Mouse (Mus musculus): ENCODE data around the gene Cldn2. TPM values are rescaled to one million over a fixed set of nuclear protein-coding genes. Genes with fewer than 3 reads are reported as not detected.
A peak's percentile ranks its signal among the peaks of the same experiment; 100 is the strongest.

The Cldn2 gene
- polyA plus RNA-seq, 1 experiment from 2014 or later = 0.20 TPM

GRCm38 (mm10) chrX:139778886-139779285 is 21.7 kb upstream of the Cldn2 start:
- 89% methylated on average over 1 of the region's 1 CpGs for WGBS
- no peak for ATAC-seq (ENCODE audit: low FRiP score, low TSS enrichment)
- no peak overlapping the region for H3K4me2 ChIP-seq (ENCODE audit: low read length)

GRCm38 (mm10) chrX:139779401-139779800 is 21.2 kb upstream of the Cldn2 start:
- no peak overlapping the region for H3K4me3 ChIP-seq (replicated peaks; ENCODE audit: low read depth, low read length)
- no peak overlapping the region for H3K27ac ChIP-seq (replicated peaks; ENCODE audit: low read depth, low read length)
- no peak overlapping the region for H3K4me2 ChIP-seq (ENCODE audit: low read length)
- no peak overlapping the region for H3K9ac ChIP-seq (replicated peaks; ENCODE audit: low read length)
- no peaks in the 10 kb centered on the region for H3K9me3 ChIP-seq (ENCODE audit: control insufficient read depth, low read length)
- no peaks in the 10 kb centered on the region for H3K36me3 ChIP-seq (ENCODE audit: control insufficient read depth, insufficient read depth, low read length)
- WGBS = 71% methylated on average over 5 of the region's 5 CpGs
- ATAC-seq (ENCODE audit: low FRiP score, low TSS enrichment) (no peak), DNase-seq (no peak)
- H3K27me3 ChIP-seq (ENCODE audit: control insufficient read depth, insufficient read depth, low read length) = 0 out of 2 replicates have a peak, but pooled peaks cover 6% of the 10 kb centered on the region
- 0 out of 2 replicates have a peak, but pooled peaks cover 3% of the 10 kb centered on the region for H3K4me1 ChIP-seq (ENCODE audit: control insufficient read depth, insufficient read depth, low read length)

More at GRCm38 (mm10) chrX:139778886-139779285, 21.7 kb upstream of the Cldn2 start:
- no peak for DNase-seq
- H3K4me3 ChIP-seq (replicated peaks; ENCODE audit: low read depth, low read length) = no peak overlapping the region
- H3K36me3 ChIP-seq (ENCODE audit: control insufficient read depth, insufficient read depth, low read length) = no peaks in the 10 kb centered on the region
- no peak overlapping the region for H3K9ac ChIP-seq (replicated peaks; ENCODE audit: low read length)
- 0 out of 2 replicates have a peak, but pooled peaks cover 6% of the 10 kb centered on the region for H3K27me3 ChIP-seq (ENCODE audit: control insufficient read depth, insufficient read depth, low read length)
- no peak overlapping the region for H3K27ac ChIP-seq (replicated peaks; ENCODE audit: low read depth, low read length)
- H3K9me3 ChIP-seq (ENCODE audit: control insufficient read depth, low read length) = no peaks in the 10 kb centered on the region
- 0 out of 2 replicates have a peak, but pooled peaks cover 3% of the 10 kb centered on the region for H3K4me1 ChIP-seq (ENCODE audit: control insufficient read depth, insufficient read depth, low read length)

- no peak for DNase-seq
- H3K4me1 ChIP-seq (ENCODE audit: control insufficient read depth, insufficient read depth, low read length) = 0 out of 2 replicates have a peak, but pooled peaks cover 3% of the 10 kb centered on the region
- no peak overlapping the region for H3K27ac ChIP-seq (replicated peaks; ENCODE audit: low read depth, low read length)
- ATAC-seq (ENCODE audit: low FRiP score, low TSS enrichment) = no peak
- no peak overlapping the region for H3K9ac ChIP-seq (replicated peaks; ENCODE audit: low read length)
- H3K9me3 ChIP-seq (ENCODE audit: control insufficient read depth, low read length) = no peaks in the 10 kb centered on the region
- 0 out of 2 replicates have a peak, but pooled peaks cover 3% of the 10 kb centered on the region for H3K27me3 ChIP-seq (ENCODE audit: control insufficient read depth, insufficient read depth, low read length)
- H3K4me2 ChIP-seq (ENCODE audit: low read length) = no peak overlapping the region
- H3K4me3 ChIP-seq (replicated peaks; ENCODE audit: low read depth, low read length) = no peak overlapping the region
- H3K36me3 ChIP-seq (ENCODE audit: control insufficient read depth, insufficient read depth, low read length) = no peaks in the 10 kb centered on the region
- WGBS = 55% methylated on average over 3 of the region's 3 CpGs
These were observed 19.6 kb upstream of the Cldn2 start for GRCm38 (mm10) chrX:139780988-139781387.

GRCm38 (mm10) chrX:139781563-139781962 is 19.1 kb upstream of the Cldn2 start:
- Histone ChIP-seq H3K36me3 (ENCODE audit: control insufficient read depth, insufficient read depth, low read length) (no peaks in the 10 kb centered on the region), H3K27me3 (ENCODE audit: control insufficient read depth, insufficient read depth, low read length) (0 out of 2 replicates have a peak, but pooled peaks cover 3% of the 10 kb centered on the region), H3K9me3 (ENCODE audit: control insufficient read depth, low read length) (no peaks in the 10 kb centered on the region), H3K9ac (replicated peaks; ENCODE audit: low read length) (no peak overlapping the region), H3K27ac (replicated peaks; ENCODE audit: low read depth, low read length) (no peak overlapping the region), H3K4me3 (replicated peaks; ENCODE audit: low read depth, low read length) (no peak overlapping the region), H3K4me1 (ENCODE audit: control insufficient read depth, insufficient read depth, low read length) (0 out of 2 replicates have a peak, but pooled peaks cover 3% of the 10 kb centered on the region), H3K4me2 (ENCODE audit: low read length) (no peak overlapping the region)
- WGBS = 72% methylated on average over 4 of the region's 4 CpGs
- no peak for ATAC-seq (ENCODE audit: low FRiP score, low TSS enrichment)
- DNase-seq = no peak

GRCm38 (mm10) chrX:139782278-139783044 is 18.2 kb upstream of the Cldn2 start, which contains the start of gene Ripply1:
Gene Ripply1 (minus strand): TSS chrX:139782353.
- Histone ChIP-seq H3K36me3 (ENCODE audit: control insufficient read depth, insufficient read depth, low read length) (no peaks in the 10 kb centered on the region), H3K9me3 (ENCODE audit: control insufficient read depth, low read length) (no peaks in the 10 kb centered on the region), H3K27me3 (ENCODE audit: control insufficient read depth, insufficient read depth, low read length) (0 out of 2 replicates have a peak, but pooled peaks cover 3% of the 10 kb centered on the region), H3K4me2 (ENCODE audit: low read length) (no peak within 1 kb of the TSS), H3K27ac (replicated peaks; ENCODE audit: low read depth, low read length) (no peak within 1 kb of the TSS), H3K4me1 (ENCODE audit: control insufficient read depth, insufficient read depth, low read length) (0 out of 2 replicates have a peak, but pooled peaks cover 3% of the 10 kb centered on the region), H3K4me3 (replicated peaks; ENCODE audit: low read depth, low read length) (no peak within 1 kb of the TSS), H3K9ac (replicated peaks; ENCODE audit: low read length) (no peak within 1 kb of the TSS)
- peak; percentile 27 for DNase-seq
- peak; percentile 62; the same call in 1 of the 2 replicates for ATAC-seq (ENCODE audit: low FRiP score, low TSS enrichment)
- 21% methylated on average over 6 of the region's 6 CpGs for WGBS

- Histone ChIP-seq H3K27me3 (ENCODE audit: control insufficient read depth, insufficient read depth, low read length) (0 out of 2 replicates have a peak, but pooled peaks cover 3% of the 10 kb centered on the region), H3K4me3 (replicated peaks; ENCODE audit: low read depth, low read length) (no peak overlapping the region), H3K4me1 (ENCODE audit: control insufficient read depth, insufficient read depth, low read length) (0 out of 2 replicates have a peak, but pooled peaks cover 3% of the 10 kb centered on the region), H3K9ac (replicated peaks; ENCODE audit: low read length) (no peak overlapping the region), H3K27ac (replicated peaks; ENCODE audit: low read depth, low read length) (no peak overlapping the region), H3K4me2 (ENCODE audit: low read length) (no peak overlapping the region), H3K36me3 (ENCODE audit: control insufficient read depth, insufficient read depth, low read length) (no peaks in the 10 kb centered on the region), H3K9me3 (ENCODE audit: control insufficient read depth, low read length) (no peaks in the 10 kb centered on the region)
- WGBS = 34% methylated on average over 3 of the region's 3 CpGs
- ATAC-seq (ENCODE audit: low FRiP score, low TSS enrichment) = peak; percentile 2; the same call in 1 of the 2 replicates
- DNase-seq = no peak
These were observed 17.6 kb upstream of the Cldn2 start for GRCm38 (mm10) chrX:139783045-139783422.

- no peaks in the 10 kb centered on the region for H3K9me3 ChIP-seq (ENCODE audit: control insufficient read depth, low read length)
- no peaks in the 10 kb centered on the region for H3K27me3 ChIP-seq (ENCODE audit: control insufficient read depth, insufficient read depth, low read length)
- no peak overlapping the region for H3K27ac ChIP-seq (replicated peaks; ENCODE audit: low read depth, low read length)
- no peak for ATAC-seq (ENCODE audit: low FRiP score, low TSS enrichment)
- WGBS = 47% methylated on average over 1 of the region's 1 CpGs
- no peak overlapping the region for H3K4me2 ChIP-seq (ENCODE audit: low read length)
- H3K9ac ChIP-seq (replicated peaks; ENCODE audit: low read length) = no peak overlapping the region
- no peak overlapping the region for H3K4me3 ChIP-seq (replicated peaks; ENCODE audit: low read depth, low read length)
- no peaks in the 10 kb centered on the region for H3K36me3 ChIP-seq (ENCODE audit: control insufficient read depth, insufficient read depth, low read length)
- H3K4me1 ChIP-seq (ENCODE audit: control insufficient read depth, insufficient read depth, low read length) = 0 out of 2 replicates have a peak, but pooled peaks cover 3% of the 10 kb centered on the region
- no peak for DNase-seq
These were observed 14.9 kb upstream of the Cldn2 start for GRCm38 (mm10) chrX:139785764-139786163.

- Histone ChIP-seq H3K9me3 (ENCODE audit: control insufficient read depth, low read length) (no peaks in the 10 kb centered on the region), H3K4me3 (replicated peaks; ENCODE audit: low read depth, low read length) (no peak overlapping the region), H3K27ac (replicated peaks; ENCODE audit: low read depth, low read length) (no peak overlapping the region), H3K36me3 (ENCODE audit: control insufficient read depth, insufficient read depth, low read length) (no peaks in the 10 kb centered on the region), H3K4me2 (ENCODE audit: low read length) (no peak overlapping the region), H3K9ac (replicated peaks; ENCODE audit: low read length) (no peak overlapping the region), H3K27me3 (ENCODE audit: control insufficient read depth, insufficient read depth, low read length) (no peaks in the 10 kb centered on the region; the same call in 1 of the 2 replicates), H3K4me1 (ENCODE audit: control insufficient read depth, insufficient read depth, low read length) (no peaks in the 10 kb centered on the region)
- DNase-seq (no peak), ATAC-seq (ENCODE audit: low FRiP score, low TSS enrichment) (no peak)
- WGBS = 88% methylated on average over 7 of the region's 7 CpGs
These were observed 6.4 kb upstream of the Cldn2 start for GRCm38 (mm10) chrX:139794072-139794845.

All from midbrain, embryonic 14.5 days (tissue).